Mouse (Mus musculus) myocyte (in vitro differentiated cells): Measurements from ENCODE around the gene Nop58. TPM values are rescaled to one million over a fixed set of nuclear protein-coding genes. Genes with fewer than 3 reads are reported as not detected.

Experiments
- H3K27me3 ChIP-seq: one replicate; pipeline ENCODE4 v1.6.1; 2011; ENCODE audit not compliant: control insufficient read depth, insufficient read depth, insufficient read length
- H3K36me3 ChIP-seq: one replicate; pipeline ENCODE4 v1.6.1; 2011; ENCODE audit not compliant: control insufficient read depth, insufficient read depth
- H3K4me2 ChIP-seq: one replicate; pipeline ENCODE4 v1.6.1; 2011; ENCODE audit warnings: low read depth, control low read depth
- H3K4me3 ChIP-seq: one replicate; pipeline ENCODE4 v1.5.1; 2011; ENCODE audit warnings: mild to moderate bottlenecking, control low read depth, moderate library complexity
- H3K79me2 ChIP-seq: one replicate; pipeline ENCODE4 v1.6.1; 2011; ENCODE audit not compliant: control insufficient read depth, insufficient read depth
- H3ac ChIP-seq: one replicate; pipeline ENCODE4 v1.6.1; 2011; ENCODE audit not compliant: control insufficient read depth, insufficient read length
- CEBPB ChIP-seq: IDR thresholded peaks from 2 replicates; pipeline ENCODE4 v1.6.1; 2011; ENCODE audit warnings: mild to moderate bottlenecking, moderate library complexity; ENCODE audit not compliant: poor library complexity, insufficient read depth, severe bottlenecking
- E2F4 ChIP-seq: IDR thresholded peaks from one replicate; pipeline ENCODE4 v1.6.1; 2011; ENCODE audit warnings: mild to moderate bottlenecking, control low read depth, moderate library complexity; ENCODE audit not compliant: insufficient read depth
- MAX ChIP-seq: IDR thresholded peaks from one replicate; pipeline ENCODE4 v1.6.1; 2011; ENCODE audit warnings: low read depth, mild to moderate bottlenecking, control low read depth
- MYOD1 ChIP-seq, 3 experiments: IDR thresholded peaks; one replicate each; pipeline ENCODE4 v1.6.1; 2011; ENCODE audit warnings: control low read depth in 2 of 3, low read depth in 2 of 3, mild to moderate bottlenecking in 2 of 3, moderate library complexity in 1 of 3; ENCODE audit not compliant: insufficient read length in 2 of 3, control insufficient read depth in 1 of 3
- MYOG ChIP-seq, 3 experiments: IDR thresholded peaks; one replicate each; pipeline ENCODE4 v1.6.1; 2011; ENCODE audit warnings: control low read depth in 2 of 3, low read depth in 2 of 3, mild to moderate bottlenecking in 2 of 3; ENCODE audit not compliant: insufficient read length in 2 of 3, control insufficient read depth in 1 of 3, insufficient read depth in 1 of 3
- POLR2A ChIP-seq: IDR thresholded peaks from one replicate; pipeline ENCODE4 v1.6.1; 2011; ENCODE audit warnings: low read depth, mild to moderate bottlenecking, control low read depth, moderate library complexity; ENCODE audit not compliant: insufficient read length
- POLR2AphosphoS2 ChIP-seq: IDR thresholded peaks from one replicate; pipeline ENCODE4 v1.6.1; 2011; ENCODE audit warnings: low read depth, control low read depth; ENCODE audit not compliant: insufficient read length
- REST ChIP-seq: IDR thresholded peaks from one replicate; pipeline ENCODE4 v1.6.1; 2011; ENCODE audit warnings: mild to moderate bottlenecking, control low read depth, moderate library complexity; ENCODE audit not compliant: insufficient read depth, insufficient read length
- SRF ChIP-seq: IDR thresholded peaks from one replicate; pipeline ENCODE4 v1.6.1; 2011; ENCODE audit warnings: low read depth; ENCODE audit not compliant: control insufficient read depth, insufficient read length
- TCF12 ChIP-seq: IDR thresholded peaks from one replicate; pipeline ENCODE4 v1.6.1; 2011; ENCODE audit warnings: mild to moderate bottlenecking, control low read depth; ENCODE audit not compliant: poor library complexity, insufficient read depth, severe bottlenecking
- TCF3 ChIP-seq: IDR thresholded peaks from one replicate; pipeline ENCODE4 v1.6.1; 2011; ENCODE audit warnings: low read depth, control low read depth; ENCODE audit not compliant: insufficient read length
- USF1 ChIP-seq: IDR thresholded peaks from one replicate; pipeline ENCODE4 v1.6.1; 2011; ENCODE audit warnings: low read depth, mild to moderate bottlenecking, control low read depth, moderate library complexity
- polyA plus RNA-seq: library from polyadenylated mRNA; unstranded; fragments of >200 nt; fragmentation: generic; extraction: Trizol; gene quantifications from one replicate; pipeline ENCODE4 v1.2.1, GENCODE M21; 2012; ENCODE audit warnings: missing spikeins

Gene Nop58
- polyA plus RNA-seq, 1 experiment = 56.9 TPM

DNA sequence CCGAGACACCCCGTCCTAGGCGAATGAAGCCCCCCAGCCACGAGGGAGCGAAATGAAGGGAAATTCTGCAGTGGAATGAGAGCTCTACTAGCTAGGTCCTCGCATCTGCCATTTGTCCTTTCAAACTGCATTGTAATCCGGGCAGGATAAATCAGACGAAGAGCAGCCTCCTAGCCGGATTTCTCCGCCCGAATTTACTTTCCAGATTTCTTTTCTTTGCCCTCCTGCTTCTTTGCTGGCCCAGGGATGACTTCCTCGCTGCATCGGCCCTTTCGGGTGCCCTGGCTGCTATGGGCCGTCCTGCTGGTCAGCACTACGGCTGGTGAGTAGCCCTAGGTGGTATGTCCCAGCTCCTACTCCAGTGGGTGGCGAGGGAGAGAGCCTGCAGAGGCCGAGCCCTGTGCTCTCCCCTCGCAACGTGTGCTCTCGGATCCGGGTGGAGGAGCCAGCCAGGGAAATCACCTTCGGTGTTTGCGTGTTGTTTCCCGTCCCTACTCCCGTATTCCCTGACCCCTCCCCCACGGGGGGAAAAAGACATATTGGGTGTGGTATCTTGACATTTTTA, 79.7 kb downstream of the Nop58 start:
- peaks cover 58% of the 10 kb centered on the region for H3K79me2 ChIP-seq
- H3K27me3 ChIP-seq = no peaks in the 10 kb centered on the region
- peak overlapping the region; percentile 71 for H3K4me2 ChIP-seq
- H3K4me3 ChIP-seq = peak overlapping the region; percentile 97
- H3K36me3 ChIP-seq = no peaks in the 10 kb centered on the region
- TF ChIP-seq MYOD1 (IDR thresholded peaks at IDR 0.05; ENCODE audit: control insufficient read depth in 1 of 3, insufficient read length in 2 of 3, low read depth in 2 of 3) (no peak), REST (no peak), POLR2A (no peak), MYOG (IDR thresholded peaks at IDR 0.05; ENCODE audit: control insufficient read depth in 1 of 3, insufficient read depth in 1 of 3, insufficient read length in 2 of 3, low read depth in 2 of 3) (no peak), MAX (no peak), E2F4 (no peak), POLR2AphosphoS2 (no peak), USF1 (no peak), SRF (no peak), TCF3 (no peak), CEBPB (no peak), TCF12 (no peak)
- peak overlapping the region; percentile 78 for H3ac ChIP-seq

DNA sequence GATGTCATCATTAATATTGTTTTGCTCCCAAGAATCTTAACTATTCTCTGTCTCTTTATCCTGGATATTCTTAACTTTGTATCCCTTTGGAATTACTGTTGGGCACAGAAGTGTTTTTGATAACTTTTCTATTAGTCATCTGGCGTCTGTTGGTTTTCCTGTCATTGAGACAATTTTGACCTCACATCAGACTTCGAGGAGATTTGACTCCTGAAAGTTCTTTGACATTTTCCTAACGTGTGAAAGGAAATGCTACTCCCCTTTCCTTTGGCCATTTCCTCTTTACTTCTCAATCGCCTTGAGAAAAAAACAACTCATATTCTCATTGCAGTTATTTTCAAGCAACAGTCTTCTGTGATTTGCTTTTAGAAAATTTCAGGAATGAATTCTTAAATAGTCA, 80.5 kb downstream of the Nop58 start:
- no peak overlapping the region for H3ac ChIP-seq
- H3K79me2 ChIP-seq = peaks cover 66% of the 10 kb centered on the region
- TF ChIP-seq TCF3 (no peak), TCF12 (no peak), POLR2A (no peak), MYOG (IDR thresholded peaks at IDR 0.05; ENCODE audit: control insufficient read depth in 1 of 3, insufficient read depth in 1 of 3, insufficient read length in 2 of 3, low read depth in 2 of 3) (no peak), E2F4 (no peak), POLR2AphosphoS2 (no peak), MYOD1 (IDR thresholded peaks at IDR 0.05; ENCODE audit: control insufficient read depth in 1 of 3, insufficient read length in 2 of 3, low read depth in 2 of 3) (no peak), CEBPB (no peak), MAX (no peak), SRF (no peak), USF1 (no peak), REST (no peak)
- peak overlapping the region; percentile 97 for H3K4me3 ChIP-seq
- H3K4me2 ChIP-seq = peak overlapping the region; percentile 71
- H3K36me3 ChIP-seq = no peaks in the 10 kb centered on the region
- no peaks in the 10 kb centered on the region for H3K27me3 ChIP-seq

DNA sequence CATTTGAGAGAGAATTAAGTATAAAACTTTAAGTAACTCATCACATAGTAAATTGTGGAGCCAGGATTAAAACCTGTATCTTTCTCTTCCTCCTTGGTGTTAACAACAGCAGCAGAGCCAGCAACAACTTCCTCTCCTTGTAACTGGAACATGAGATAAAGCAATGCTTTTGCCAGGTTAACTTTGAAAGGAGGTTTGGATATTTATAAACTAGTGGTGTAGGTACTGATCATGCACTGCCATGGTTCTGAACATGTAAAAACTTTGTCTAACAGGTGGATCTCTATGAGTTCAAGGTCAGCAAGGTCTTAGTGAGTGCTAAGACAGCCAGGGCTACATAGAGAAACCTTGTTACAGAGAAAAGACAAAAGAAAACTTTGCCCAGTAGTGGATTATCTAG, 81.9 kb downstream of the Nop58 start:
- peak overlapping the region; percentile 71 for H3K4me2 ChIP-seq
- no peak overlapping the region for H3ac ChIP-seq
- H3K27me3 ChIP-seq = no peaks in the 10 kb centered on the region
- TF ChIP-seq MAX = no peak
- no peak for TF ChIP-seq CEBPB
- no peak for TF ChIP-seq TCF12
- TF ChIP-seq USF1 = no peak
- H3K36me3 ChIP-seq = no peaks in the 10 kb centered on the region
- H3K79me2 ChIP-seq = peaks cover 79% of the 10 kb centered on the region
- peak overlapping the region; percentile 97 for H3K4me3 ChIP-seq

Other genes with a start within 250 kb of the Nop58 start
- gene Fzd7, start 202.5 kb upstream of the Nop58 start, polyA plus RNA-seq = 16.4 TPM
- gene Gm973, start 168.7 kb upstream of the Nop58 start, polyA plus RNA-seq = not detected
- gene Sumo1, start 14.1 kb upstream of the Nop58 start, polyA plus RNA-seq = 82.8 TPM
- 5.1 TPM for gene Bmpr2, start 78.4 kb downstream of the Nop58 start, polyA plus RNA-seq
- gene Fam117b, start 228.0 kb downstream of the Nop58 start, polyA plus RNA-seq = 4.3 TPM